Mouse (Mus musculus) right cerebral cortex, adult 2 months (tissue): Measurements from ENCODE around the gene Fam136a.

ENCODE experiments used
- DNase-seq, 2 experiments: peaks; one replicate each; pipeline ENCODE4 v3.0.0; 2021 to 2022; ENCODE audit warnings: low spot score in 2 of 2

Gene Fam136a

GRCm38 (mm10) chr6:86397257-86397980 lies 32.0 kb downstream of the Fam136a start:
- DNase-seq, result no peak

DNA sequence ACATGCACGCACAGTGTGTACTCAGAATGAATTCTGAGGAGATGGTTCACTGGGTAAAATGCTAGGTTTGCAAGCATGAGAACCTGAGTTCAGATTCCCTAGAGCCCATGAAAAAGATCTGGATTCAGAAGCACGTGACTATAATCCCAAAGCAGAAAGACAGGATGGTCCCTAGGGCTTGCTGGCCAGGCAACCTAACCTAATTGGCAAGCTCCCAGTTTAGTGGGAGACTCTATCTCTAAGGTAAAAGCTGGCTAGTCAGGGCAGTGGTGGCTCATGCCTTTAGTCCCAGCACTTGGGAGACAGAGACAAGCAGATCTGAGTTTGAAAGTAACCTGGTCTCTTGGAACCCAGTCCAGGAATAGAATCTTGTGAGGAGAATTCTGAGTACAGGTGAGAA lies 33.5 kb downstream of the Fam136a start:
- DNase-seq, result no peak

DNA sequence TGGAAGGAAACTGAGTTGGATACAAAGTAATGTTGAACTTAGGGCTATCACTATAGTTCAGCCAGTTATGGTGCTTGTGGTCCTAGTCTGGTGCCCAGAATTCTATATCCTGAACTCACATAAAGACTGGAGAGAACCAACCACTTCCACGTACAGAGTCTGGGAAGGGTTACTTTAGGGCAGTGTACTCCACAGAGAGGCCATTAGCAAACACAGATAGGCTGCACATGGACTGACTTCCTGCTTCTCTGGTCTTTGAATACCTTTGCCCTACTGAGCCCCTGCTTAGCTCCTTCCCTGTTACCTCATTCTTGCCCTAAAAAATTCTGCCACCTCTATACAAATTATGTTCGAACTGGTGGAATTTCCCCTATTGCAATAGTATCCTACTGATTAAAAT lies 34.5 kb downstream of the Fam136a start:
- DNase-seq, result no peak

GRCm38 (mm10) chr6:86400972-86401371 lies 35.5 kb downstream of the Fam136a start:
- DNase-seq, result peak; percentile 62 to 80

- no peak for DNase-seq
These were observed 37.5 kb downstream of the Fam136a start for GRCm38 (mm10) chr6:86402681-86403607.

DNA sequence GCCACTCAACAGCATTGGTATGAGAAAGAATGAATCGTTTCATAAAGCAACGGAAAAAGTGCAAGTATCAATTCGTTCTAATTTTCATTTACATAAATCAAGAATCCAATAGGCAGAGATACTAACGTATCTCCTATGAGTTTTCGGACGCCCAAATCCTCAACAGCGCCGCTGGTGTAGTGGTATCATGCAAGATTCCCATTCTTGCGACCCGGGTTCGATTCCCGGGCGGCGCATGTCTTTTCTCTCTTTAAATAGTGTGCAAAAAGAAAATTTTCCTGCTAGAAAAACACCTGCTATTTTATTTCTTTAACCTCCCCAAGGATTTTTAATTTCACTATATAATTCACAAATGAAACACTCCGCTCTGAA lies 38.3 kb downstream of the Fam136a start:
- DNase-seq, result peak; percentile 98

- DNase-seq, result peak; percentile 95 to 96
These were observed 38.8 kb downstream of the Fam136a start, which contains the start of gene Tia1 for GRCm38 (mm10) chr6:86404100-86404861. Gene Tia1, plus strand, starts transcription at chr6:86404219.

GRCm38 (mm10) chr6:86404996-86405395 lies 39.5 kb downstream of the Fam136a start:
- no peak for DNase-seq

- no peak for DNase-seq
These were observed 40.9 kb downstream of the Fam136a start for GRCm38 (mm10) chr6:86406306-86406705.

DNA sequence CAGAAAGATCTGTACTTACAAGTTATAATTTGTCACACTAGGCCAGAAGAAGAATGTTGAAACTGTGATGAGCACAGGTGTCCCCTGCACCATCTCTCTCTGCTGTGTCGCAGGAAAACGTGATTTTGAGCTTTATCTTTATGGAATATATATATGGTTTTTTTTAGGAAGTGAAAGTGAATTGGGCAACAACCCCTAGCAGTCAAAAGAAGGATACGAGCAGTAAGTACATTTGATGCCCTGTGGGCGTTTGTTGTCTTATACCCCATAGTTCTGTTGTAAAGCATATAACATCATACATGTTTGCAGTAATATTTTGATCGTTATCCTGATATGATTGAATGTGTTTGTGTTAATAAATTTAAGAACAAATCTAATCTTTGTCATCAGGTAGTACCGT lies 53.3 kb downstream of the Fam136a start:
- no peak for DNase-seq

- no peak for DNase-seq
These were observed 53.8 kb downstream of the Fam136a start for GRCm38 (mm10) chr6:86419239-86419638.
